Comparison of ENCODE assay signal across 8 mouse cellular contexts in the genomic region with DNA sequence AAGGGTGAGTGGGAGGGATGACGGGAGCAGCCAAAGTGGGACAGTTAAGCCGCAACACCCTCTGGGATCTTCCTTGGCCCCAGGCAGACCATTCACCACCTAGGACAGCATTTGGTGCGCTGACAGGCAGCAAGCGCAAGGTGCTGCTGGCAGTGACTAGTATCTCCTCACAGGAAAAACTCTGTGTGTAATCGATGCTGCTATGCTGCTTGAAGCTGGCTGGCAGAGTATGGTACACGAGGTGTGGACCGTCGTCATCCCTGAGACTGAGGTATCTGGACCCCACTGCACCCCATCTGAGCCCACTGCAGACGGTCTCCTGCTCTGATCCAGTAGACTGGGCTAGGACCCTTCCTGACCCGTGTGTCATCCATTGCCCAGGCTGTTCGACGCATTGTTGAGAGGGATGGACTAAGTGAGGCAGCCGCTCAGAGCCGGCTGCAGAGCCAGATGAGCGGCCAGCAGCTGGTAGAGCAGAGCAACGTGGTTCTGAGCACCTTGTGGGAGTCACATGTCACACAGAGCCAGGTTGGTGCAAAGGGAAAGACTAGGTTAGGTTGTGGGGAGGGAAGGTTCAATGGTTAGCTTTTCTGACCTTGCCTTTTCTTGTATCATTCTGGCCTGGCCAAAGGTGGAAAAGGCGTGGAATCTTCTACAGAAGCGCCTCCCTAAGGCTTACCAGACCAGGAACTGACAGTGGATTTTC. TPM values are rescaled to one million over a fixed set of nuclear protein-coding genes. Genes with fewer than 3 reads are reported as not detected.
DNase-seq lines count a peak whose midpoint lies in the region; ATAC-seq and TF ChIP-seq lines count a peak whose summit lies in the region.

No protein-coding gene starts in this region.

- peaks cover 20% of the 10 kb centered on the region; the same call in 1 of the 2 replicates for H3K4me1 ChIP-seq in lung, postnatal 0 days (ENCODE audit: insufficient read depth, low read depth, low read length)
- H3K4me1 ChIP-seq in limb, embryonic 13.5 days: peaks cover 42% of the 10 kb centered on the region
- H3K4me1 ChIP-seq in stomach, postnatal 0 days (replicated peaks; ENCODE audit: control insufficient read depth, insufficient read depth): peaks cover 9% of the 10 kb centered on the region

- no peak for ATAC-seq in lung, postnatal 0 days
- no peak for ATAC-seq in limb, embryonic 13.5 days (ENCODE audit: low FRiP score, low read depth)
- ATAC-seq in stomach, postnatal 0 days (ENCODE audit: low FRiP score, low TSS enrichment): no peak
- ATAC-seq in activated CD4-positive, CD25-positive, alpha-beta regulatory T cell, adult 4 months: no peak

- peaks cover 5% of the 10 kb centered on the region; the same call in 1 of the 2 replicates for H3K36me3 ChIP-seq in lung, postnatal 0 days (ENCODE audit: insufficient read depth, low read length)
- H3K36me3 ChIP-seq in limb, embryonic 13.5 days: peaks cover 38% of the 10 kb centered on the region
- 0 out of 2 replicates have a peak, but pooled peaks cover 10% of the 10 kb centered on the region for H3K36me3 ChIP-seq in stomach, postnatal 0 days (ENCODE audit: control insufficient read depth, insufficient read depth, low read length)

- H3K27me3 ChIP-seq in lung, postnatal 0 days (replicated peaks; ENCODE audit: insufficient read depth, low read length): no peaks in the 10 kb centered on the region
- peaks cover 11% of the 10 kb centered on the region for H3K27me3 ChIP-seq in limb, embryonic 13.5 days
- H3K27me3 ChIP-seq in stomach, postnatal 0 days (ENCODE audit: control insufficient read depth, insufficient read depth, low read length): no peaks in the 10 kb centered on the region

- H3K27ac ChIP-seq in lung, postnatal 0 days (ENCODE audit: low read length): peak overlapping the region; percentile 85; the same call in 1 of the 2 replicates
- H3K27ac ChIP-seq in limb, embryonic 13.5 days: no peak overlapping the region
- H3K27ac ChIP-seq in stomach, postnatal 0 days (replicated peaks): 0 out of 2 replicates have a peak overlapping the region, but pooled peaks have one; percentile 8

- no peaks in the 10 kb centered on the region for H3K9me3 ChIP-seq in lung, postnatal 0 days (ENCODE audit: low read length)
- no peaks in the 10 kb centered on the region for H3K9me3 ChIP-seq in limb, embryonic 13.5 days
- no peaks in the 10 kb centered on the region for H3K9me3 ChIP-seq in stomach, postnatal 0 days (ENCODE audit: control insufficient read depth, low read length)

- no peak overlapping the region for H3K4me3 ChIP-seq in lung, postnatal 0 days (ENCODE audit: low read depth, low read length)
- H3K4me3 ChIP-seq in limb, embryonic 13.5 days: no peak overlapping the region
- no peak overlapping the region for H3K4me3 ChIP-seq in stomach, postnatal 0 days (ENCODE audit: low read depth, low read length)

- H3K9ac ChIP-seq in lung, postnatal 0 days (replicated peaks; ENCODE audit: low read depth): no peak overlapping the region
- H3K9ac ChIP-seq in limb, embryonic 13.5 days: 0 out of 2 replicates have a peak overlapping the region, but pooled peaks have one; percentile 25
- no peak overlapping the region for H3K9ac ChIP-seq in stomach, postnatal 0 days (ENCODE audit: low read length)

- peak; percentile 39 for DNase-seq in cerebellum, adult 9-10 months
- no peak for DNase-seq in cerebellum, postnatal 4 days (ENCODE audit: low spot score in 2 of 2)
- no peak for DNase-seq in lung, postnatal 0 days (ENCODE audit: low spot score)
- no peak for DNase-seq in lung, postnatal 10 days
- no peak for DNase-seq in stomach, postnatal 0 days (ENCODE audit: low spot score)
- DNase-seq in urinary bladder, postnatal 36 days (ENCODE audit: low spot score in 2 of 2): no peak

- 89% methylated on average over 18 of the region's 18 CpGs for WGBS in lung, postnatal 0 days
- WGBS in limb, embryonic 13.5 days: 91% methylated on average over 18 of the region's 18 CpGs
- WGBS in stomach, postnatal 0 days: 94% methylated on average over 18 of the region's 18 CpGs

- no peak overlapping the region for H3K4me2 ChIP-seq in lung, postnatal 0 days (replicated peaks; ENCODE audit: low read depth, low read length)
- H3K4me2 ChIP-seq in limb, embryonic 13.5 days (replicated peaks): no peak overlapping the region; the same call in 1 of the 2 replicates
- H3K4me2 ChIP-seq in stomach, postnatal 0 days (replicated peaks; ENCODE audit: low read depth): no peak overlapping the region

- TF ChIP-seq EP300 in lung, postnatal 0 days (IDR thresholded peaks at IDR 0.05): no peak
- TF ChIP-seq EP300 in stomach, postnatal 0 days (optimal IDR thresholded peaks at IDR 0.05): no peak

- TF ChIP-seq CTCF in lung, postnatal 0 days (IDR thresholded peaks at IDR 0.05): no peak
- no peak for TF ChIP-seq CTCF in stomach, postnatal 0 days (IDR thresholded peaks at IDR 0.05; ENCODE audit: low read depth)

RNA-seq across cellular contexts. Expression of gene Mlx, which starts 1.3 kb away (rescaled TPM):
- 42.5 and 44.5 TPM in 2 replicates for polyA plus RNA-seq in lung, postnatal 0 days (2015; fragmentation: Nextera tagmentation; extraction: Ambion mirVana)
- polyA plus RNA-seq in limb, embryonic 13.5 days (2015; fragmentation: Nextera tagmentation; extraction: Ambion mirVana): 44.1 and 50.5 TPM in 2 replicates
- polyA plus RNA-seq in stomach, postnatal 0 days (2015; fragmentation: Nextera tagmentation; extraction: Ambion mirVana): 42.3 and 42.4 TPM in 2 replicates
- polyA plus RNA-seq in activated CD4-positive, CD25-positive, alpha-beta regulatory T cell, adult 4 months (2017; shearing (Covaris generic)): 10 to 100 TPM; 51.8 to 71.5 TPM

RNA-seq across cellular contexts. Expression of gene Coasy, which starts 3.4 kb away (rescaled TPM):
- 30.5 TPM in 2 replicates for polyA plus RNA-seq in lung, postnatal 0 days (2015; fragmentation: Nextera tagmentation; extraction: Ambion mirVana)
- polyA plus RNA-seq in limb, embryonic 13.5 days (2015; fragmentation: Nextera tagmentation; extraction: Ambion mirVana): 38.1 and 41.6 TPM in 2 replicates
- 26.4 and 26.8 TPM in 2 replicates for polyA plus RNA-seq in stomach, postnatal 0 days (2015; fragmentation: Nextera tagmentation; extraction: Ambion mirVana)
- polyA plus RNA-seq in activated CD4-positive, CD25-positive, alpha-beta regulatory T cell, adult 4 months (2017; shearing (Covaris generic)): 10 to 100 TPM; 17.9 to 22.1 TPM

RNA-seq across cellular contexts. Expression of gene Hsd17b1, which starts 7.6 kb away (rescaled TPM):
- polyA plus RNA-seq in lung, postnatal 0 days (2015; fragmentation: Nextera tagmentation; extraction: Ambion mirVana): 0.10 and 0.17 TPM in 2 replicates
- 0.28 TPM in 1 of 2 replicates, not detected in the other for polyA plus RNA-seq in limb, embryonic 13.5 days (2015; fragmentation: Nextera tagmentation; extraction: Ambion mirVana)
- 0.08 TPM in 1 of 2 replicates, not detected in the other for polyA plus RNA-seq in stomach, postnatal 0 days (2015; fragmentation: Nextera tagmentation; extraction: Ambion mirVana)
- not detected for polyA plus RNA-seq in activated CD4-positive, CD25-positive, alpha-beta regulatory T cell, adult 4 months (2017; shearing (Covaris generic))

RNA-seq across cellular contexts. Expression of gene Psmc3ip, which starts 9.5 kb away (rescaled TPM):
- 9.8 and 10.4 TPM in 2 replicates for polyA plus RNA-seq in lung, postnatal 0 days (2015; fragmentation: Nextera tagmentation; extraction: Ambion mirVana)
- polyA plus RNA-seq in limb, embryonic 13.5 days (2015; fragmentation: Nextera tagmentation; extraction: Ambion mirVana): 43.0 and 44.5 TPM in 2 replicates
- polyA plus RNA-seq in stomach, postnatal 0 days (2015; fragmentation: Nextera tagmentation; extraction: Ambion mirVana): 10.6 and 11.8 TPM in 2 replicates
- polyA plus RNA-seq in activated CD4-positive, CD25-positive, alpha-beta regulatory T cell, adult 4 months (2017; shearing (Covaris generic)): 10 to 100 TPM; 12.3 to 13.4 TPM

RNA-seq across cellular contexts. Expression of gene Naglu, which starts 16.0 kb away (rescaled TPM):
- polyA plus RNA-seq in lung, postnatal 0 days (2015; fragmentation: Nextera tagmentation; extraction: Ambion mirVana): 18.9 and 21.9 TPM in 2 replicates
- 9.4 and 9.8 TPM in 2 replicates for polyA plus RNA-seq in limb, embryonic 13.5 days (2015; fragmentation: Nextera tagmentation; extraction: Ambion mirVana)
- polyA plus RNA-seq in stomach, postnatal 0 days (2015; fragmentation: Nextera tagmentation; extraction: Ambion mirVana): 16.0 and 17.1 TPM in 2 replicates
- polyA plus RNA-seq in activated CD4-positive, CD25-positive, alpha-beta regulatory T cell, adult 4 months (2017; shearing (Covaris generic)): 1 to 10 TPM; 6.8 to 9.0 TPM
